Mouse (Mus musculus): ENCODE measurements around the gene Ddhd1. TPM values are rescaled to one million over a fixed set of nuclear protein-coding genes. Genes with fewer than 3 reads are reported as not detected.
A peak's percentile ranks its signal among the peaks of the same experiment; 100 is the strongest.

The Ddhd1 gene
- polyA plus RNA-seq, 1 experiment = 37.6 TPM

DNA sequence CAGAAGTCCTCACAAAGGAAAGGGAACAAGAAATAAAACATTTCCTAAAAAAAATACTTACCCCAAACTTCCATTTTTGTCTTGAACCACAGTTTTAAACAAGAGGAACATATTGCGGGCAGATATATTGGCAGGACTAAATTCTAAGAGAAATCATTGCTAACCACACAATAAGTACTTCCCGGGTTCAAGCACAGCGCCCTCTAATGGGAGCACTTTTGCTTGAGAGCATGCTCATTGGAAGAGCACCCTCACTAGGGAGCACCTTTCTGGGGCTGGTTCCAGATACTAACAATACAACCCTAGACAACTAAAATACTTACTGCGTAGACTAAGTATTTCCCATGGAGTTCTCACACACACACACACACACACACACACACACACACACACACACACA, 105.5 kb downstream of the Ddhd1 start:
- H3K27me3 ChIP-seq (ENCODE audit: control insufficient read depth, insufficient read depth, low read length, poor library complexity, severe bottlenecking) = no peaks in the 10 kb centered on the region
- H3K9me3 ChIP-seq (replicated peaks; ENCODE audit: control insufficient read depth, insufficient read depth, low read length, poor library complexity, severe bottlenecking) = no peaks in the 10 kb centered on the region; the same call in 1 of the 2 replicates
- H3K4me3 ChIP-seq (ENCODE audit: low read depth, low read length) = no peak overlapping the region
- no peak for TF ChIP-seq EP300 (IDR thresholded peaks at IDR 0.05; ENCODE audit: insufficient read depth, low read depth, low read length)
- peak; percentile 37 for TF ChIP-seq CTCF (IDR thresholded peaks at IDR 0.05; ENCODE audit: low read depth, low read length)
- no peak for TF ChIP-seq POLR2A (IDR thresholded peaks at IDR 0.05; ENCODE audit: insufficient read depth, low read length)
- H3K9ac ChIP-seq (ENCODE audit: low read depth, poor library complexity, severe bottlenecking) = no peak overlapping the region
- H3K27ac ChIP-seq (ENCODE audit: insufficient read depth, low read length) = no peak overlapping the region
- no peaks in the 10 kb centered on the region for H3K36me3 ChIP-seq (ENCODE audit: control insufficient read depth, insufficient read depth, low read length, poor library complexity, severe bottlenecking)
- peaks cover 3% of the 10 kb centered on the region for H3K4me1 ChIP-seq (ENCODE audit: control insufficient read depth, insufficient read depth, low read length)

- H3K9ac ChIP-seq (ENCODE audit: low read depth, poor library complexity, severe bottlenecking) = 0 out of 2 replicates have a peak overlapping the region, but pooled peaks have one; percentile 45
- H3K27ac ChIP-seq (ENCODE audit: insufficient read depth, low read length) = no peak overlapping the region
- no peaks in the 10 kb centered on the region for H3K27me3 ChIP-seq (ENCODE audit: control insufficient read depth, insufficient read depth, low read length, poor library complexity, severe bottlenecking)
- H3K36me3 ChIP-seq (ENCODE audit: control insufficient read depth, insufficient read depth, low read length, poor library complexity, severe bottlenecking) = no peaks in the 10 kb centered on the region
- peaks cover 3% of the 10 kb centered on the region for H3K4me1 ChIP-seq (ENCODE audit: control insufficient read depth, insufficient read depth, low read length)
- TF ChIP-seq POLR2A (IDR thresholded peaks at IDR 0.05; ENCODE audit: insufficient read depth, low read length) = no peak
- TF ChIP-seq CTCF (IDR thresholded peaks at IDR 0.05; ENCODE audit: low read depth, low read length) = peak; percentile 57
- peak overlapping the region; percentile 18; the same call in 1 of the 2 replicates for H3K4me3 ChIP-seq (ENCODE audit: low read depth, low read length)
- H3K9me3 ChIP-seq (replicated peaks; ENCODE audit: control insufficient read depth, insufficient read depth, low read length, poor library complexity, severe bottlenecking) = no peaks in the 10 kb centered on the region; the same call in 1 of the 2 replicates
Measured at GRCm38 (mm10) chr14:45551121-45551768, 106.7 kb downstream of the Ddhd1 start.

GRCm38 (mm10) chr14:45550010-45550647, 107.8 kb downstream of the Ddhd1 start:
- Histone ChIP-seq H3K9me3 (replicated peaks; ENCODE audit: control insufficient read depth, insufficient read depth, low read length, poor library complexity, severe bottlenecking) (no peaks in the 10 kb centered on the region; the same call in 1 of the 2 replicates), H3K9ac (ENCODE audit: low read depth, poor library complexity, severe bottlenecking) (0 out of 2 replicates have a peak overlapping the region, but pooled peaks have one; percentile 45), H3K4me1 (ENCODE audit: control insufficient read depth, insufficient read depth, low read length) (peaks cover 3% of the 10 kb centered on the region), H3K36me3 (ENCODE audit: control insufficient read depth, insufficient read depth, low read length, poor library complexity, severe bottlenecking) (no peaks in the 10 kb centered on the region), H3K27me3 (ENCODE audit: control insufficient read depth, insufficient read depth, low read length, poor library complexity, severe bottlenecking) (no peaks in the 10 kb centered on the region), H3K27ac (ENCODE audit: insufficient read depth, low read length) (no peak overlapping the region), H3K4me3 (ENCODE audit: low read depth, low read length) (no peak overlapping the region)
- no peak for TF ChIP-seq POLR2A (IDR thresholded peaks at IDR 0.05; ENCODE audit: insufficient read depth, low read length)
- TF ChIP-seq CTCF (IDR thresholded peaks at IDR 0.05; ENCODE audit: low read depth, low read length) = no peak
- TF ChIP-seq EP300 (IDR thresholded peaks at IDR 0.05; ENCODE audit: insufficient read depth, low read depth, low read length) = no peak

DNA sequence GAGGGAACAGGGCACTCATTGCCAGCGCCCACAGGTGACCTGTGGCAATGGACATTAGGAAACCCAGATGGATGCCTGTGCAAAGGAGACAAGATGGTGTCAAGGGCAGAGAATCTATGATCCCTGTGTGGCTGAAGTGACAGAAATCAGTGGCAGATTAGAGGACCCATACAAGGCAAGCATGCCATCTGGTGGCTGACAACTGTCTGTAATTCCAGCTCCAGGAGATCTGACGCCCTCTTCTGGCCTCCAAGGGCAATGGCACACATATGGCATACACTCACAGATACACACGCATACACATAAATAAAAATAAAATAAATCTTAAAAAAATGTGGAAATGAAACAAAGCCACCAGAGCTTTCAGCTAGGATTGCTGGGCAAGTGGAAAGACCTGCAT, 109.8 kb downstream of the Ddhd1 start:
- no peaks in the 10 kb centered on the region for H3K27me3 ChIP-seq (ENCODE audit: control insufficient read depth, insufficient read depth, low read length, poor library complexity, severe bottlenecking)
- no peak for TF ChIP-seq EP300 (IDR thresholded peaks at IDR 0.05; ENCODE audit: insufficient read depth, low read depth, low read length)
- TF ChIP-seq POLR2A (IDR thresholded peaks at IDR 0.05; ENCODE audit: insufficient read depth, low read length) = no peak
- peak; percentile 91 for TF ChIP-seq CTCF (IDR thresholded peaks at IDR 0.05; ENCODE audit: low read depth, low read length)
- no peak overlapping the region for H3K9ac ChIP-seq (ENCODE audit: low read depth, poor library complexity, severe bottlenecking)
- no peaks in the 10 kb centered on the region; the same call in 1 of the 2 replicates for H3K9me3 ChIP-seq (replicated peaks; ENCODE audit: control insufficient read depth, insufficient read depth, low read length, poor library complexity, severe bottlenecking)
- no peaks in the 10 kb centered on the region for H3K36me3 ChIP-seq (ENCODE audit: control insufficient read depth, insufficient read depth, low read length, poor library complexity, severe bottlenecking)
- H3K27ac ChIP-seq (ENCODE audit: insufficient read depth, low read length) = no peak overlapping the region
- H3K4me1 ChIP-seq (ENCODE audit: control insufficient read depth, insufficient read depth, low read length) = peaks cover 3% of the 10 kb centered on the region
- H3K4me3 ChIP-seq (ENCODE audit: low read depth, low read length) = no peak overlapping the region

DNA sequence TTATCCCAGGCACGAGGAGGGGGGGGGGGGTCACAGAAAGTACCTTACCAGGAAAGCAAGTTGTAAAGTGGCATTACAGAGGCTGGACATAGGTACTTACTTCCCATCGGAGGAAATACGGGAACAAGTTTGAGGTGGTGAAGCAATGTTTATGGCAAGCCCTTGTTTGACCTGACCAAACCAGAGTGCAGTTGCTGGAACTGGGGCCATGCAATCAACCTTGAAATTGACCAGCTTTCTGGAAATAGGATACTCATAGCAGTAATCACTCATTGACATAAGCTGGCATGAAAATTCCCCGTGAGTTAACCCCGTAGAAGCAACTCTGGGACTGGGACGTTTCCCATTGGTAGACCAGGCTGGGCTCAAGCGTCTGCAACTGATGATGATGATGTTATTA, 113.0 kb downstream of the Ddhd1 start:
- Histone ChIP-seq H3K4me3 (ENCODE audit: low read depth, low read length) (no peak overlapping the region), H3K9ac (ENCODE audit: low read depth, poor library complexity, severe bottlenecking) (no peak overlapping the region), H3K27me3 (ENCODE audit: control insufficient read depth, insufficient read depth, low read length, poor library complexity, severe bottlenecking) (no peaks in the 10 kb centered on the region), H3K36me3 (ENCODE audit: control insufficient read depth, insufficient read depth, low read length, poor library complexity, severe bottlenecking) (no peaks in the 10 kb centered on the region), H3K27ac (ENCODE audit: insufficient read depth, low read length) (no peak overlapping the region), H3K4me1 (ENCODE audit: control insufficient read depth, insufficient read depth, low read length) (peaks cover 3% of the 10 kb centered on the region), H3K9me3 (replicated peaks; ENCODE audit: control insufficient read depth, insufficient read depth, low read length, poor library complexity, severe bottlenecking) (no peaks in the 10 kb centered on the region; the same call in 1 of the 2 replicates)
- TF ChIP-seq CTCF (IDR thresholded peaks at IDR 0.05; ENCODE audit: low read depth, low read length) = no peak
- TF ChIP-seq EP300 (IDR thresholded peaks at IDR 0.05; ENCODE audit: insufficient read depth, low read depth, low read length) = no peak
- no peak for TF ChIP-seq POLR2A (IDR thresholded peaks at IDR 0.05; ENCODE audit: insufficient read depth, low read length)

DNA sequence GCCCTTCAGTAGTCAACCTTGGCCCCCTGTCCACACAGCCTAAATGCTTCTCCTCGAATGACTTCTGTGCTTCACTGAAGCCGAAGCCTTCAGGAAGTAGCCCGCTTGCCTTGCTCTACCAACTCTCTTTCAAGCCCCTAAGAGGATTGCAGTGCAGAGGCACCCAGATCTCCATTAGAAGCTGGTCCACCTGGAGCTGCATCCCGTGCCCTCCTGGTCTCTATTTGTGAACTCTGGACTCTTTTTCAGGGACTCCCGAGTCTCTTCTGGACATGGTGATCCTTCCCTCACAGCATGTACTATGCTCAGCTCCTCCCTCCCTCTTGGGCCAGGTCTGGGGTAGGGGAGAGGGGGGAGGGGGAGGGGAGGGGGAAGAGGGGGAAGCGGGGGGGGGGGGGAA, 113.9 kb downstream of the Ddhd1 start:
- no peak for TF ChIP-seq CTCF (IDR thresholded peaks at IDR 0.05; ENCODE audit: low read depth, low read length)
- no peak for TF ChIP-seq EP300 (IDR thresholded peaks at IDR 0.05; ENCODE audit: insufficient read depth, low read depth, low read length)
- TF ChIP-seq POLR2A (IDR thresholded peaks at IDR 0.05; ENCODE audit: insufficient read depth, low read length) = no peak
- Histone ChIP-seq H3K9me3 (replicated peaks; ENCODE audit: control insufficient read depth, insufficient read depth, low read length, poor library complexity, severe bottlenecking) (no peaks in the 10 kb centered on the region; the same call in 1 of the 2 replicates), H3K27ac (ENCODE audit: insufficient read depth, low read length) (no peak overlapping the region), H3K36me3 (ENCODE audit: control insufficient read depth, insufficient read depth, low read length, poor library complexity, severe bottlenecking) (no peaks in the 10 kb centered on the region), H3K4me1 (ENCODE audit: control insufficient read depth, insufficient read depth, low read length) (peaks cover 3% of the 10 kb centered on the region), H3K4me3 (ENCODE audit: low read depth, low read length) (no peak overlapping the region), H3K9ac (ENCODE audit: low read depth, poor library complexity, severe bottlenecking) (no peak overlapping the region), H3K27me3 (ENCODE audit: control insufficient read depth, insufficient read depth, low read length, poor library complexity, severe bottlenecking) (no peaks in the 10 kb centered on the region)
